Mouse (Mus musculus) testis, adult 2 months (tissue): ENCODE results near the gene Mbtd1.

Experiments
- CTCF ChIP-seq: fragments of 200-500 bp; IDR thresholded peaks from 2 replicates; pipeline ENCODE4 v1.5.1; 2012; ENCODE audit warnings: low read depth, mild to moderate bottlenecking, inconsistent platforms, low read length, moderate library complexity; ENCODE audit not compliant: control insufficient read depth, insufficient read depth, insufficient replicate concordance
- POLR2A ChIP-seq: fragments of 200-500 bp; IDR thresholded peaks from 2 replicates; pipeline ENCODE4 v1.6.1; 2012; ENCODE audit warnings: low read depth, mild to moderate bottlenecking, inconsistent platforms, low read length, moderate library complexity; ENCODE audit not compliant: control insufficient read depth

- no peak for TF ChIP-seq CTCF
- no peak for TF ChIP-seq POLR2A
These were observed 71.4 kb downstream of the Mbtd1 start for GRCm38 (mm10) chr11:93957031-93957555.
